Mouse (Mus musculus): ENCODE measurements around the gene Slc12a8.

- TF ChIP-seq CTCF (IDR thresholded peaks at IDR 0.05; ENCODE audit: control insufficient read depth, insufficient read depth, low read length), result no peak
- no peak for TF ChIP-seq POLR2A (IDR thresholded peaks at IDR 0.05; ENCODE audit: borderline replicate concordance, control insufficient read depth, low read depth, low read length)
These were observed 20.5 kb downstream of the Slc12a8 start for GRCm38 (mm10) chr16:33537499-33538225.

All from bone marrow, adult 2 months (tissue).